Mouse (Mus musculus) ES-E14 (cell line): ENCODE results near the gene Mpv17l2.

Experiments used
- CHD2 ChIP-seq: IDR thresholded peaks from 2 replicates; pipeline ENCODE4 v1.6.1; 2014; ENCODE audit warnings: mild to moderate bottlenecking, low read depth, low read length, inconsistent platforms
- HCFC1 ChIP-seq: IDR thresholded peaks from 2 replicates; pipeline ENCODE4 v1.6.1; 2012; ENCODE audit warnings: low read length, inconsistent platforms, borderline replicate concordance; ENCODE audit not compliant: insufficient read depth
- MAFK ChIP-seq: IDR thresholded peaks from 2 replicates; pipeline ENCODE4 v1.6.1; 2014; ENCODE audit warnings: mild to moderate bottlenecking, low read depth, low read length, inconsistent platforms; ENCODE audit not compliant: insufficient read depth
- ZC3H11A ChIP-seq: IDR thresholded peaks from 2 replicates; pipeline ENCODE4 v1.6.1; 2012; ENCODE audit warnings: low read depth, mild to moderate bottlenecking, inconsistent platforms, low read length, borderline replicate concordance
- ZNF384 ChIP-seq: IDR thresholded peaks from 2 replicates; pipeline ENCODE4 v1.6.1; 2012; ENCODE audit warnings: low read depth, low read length, inconsistent platforms

DNA sequence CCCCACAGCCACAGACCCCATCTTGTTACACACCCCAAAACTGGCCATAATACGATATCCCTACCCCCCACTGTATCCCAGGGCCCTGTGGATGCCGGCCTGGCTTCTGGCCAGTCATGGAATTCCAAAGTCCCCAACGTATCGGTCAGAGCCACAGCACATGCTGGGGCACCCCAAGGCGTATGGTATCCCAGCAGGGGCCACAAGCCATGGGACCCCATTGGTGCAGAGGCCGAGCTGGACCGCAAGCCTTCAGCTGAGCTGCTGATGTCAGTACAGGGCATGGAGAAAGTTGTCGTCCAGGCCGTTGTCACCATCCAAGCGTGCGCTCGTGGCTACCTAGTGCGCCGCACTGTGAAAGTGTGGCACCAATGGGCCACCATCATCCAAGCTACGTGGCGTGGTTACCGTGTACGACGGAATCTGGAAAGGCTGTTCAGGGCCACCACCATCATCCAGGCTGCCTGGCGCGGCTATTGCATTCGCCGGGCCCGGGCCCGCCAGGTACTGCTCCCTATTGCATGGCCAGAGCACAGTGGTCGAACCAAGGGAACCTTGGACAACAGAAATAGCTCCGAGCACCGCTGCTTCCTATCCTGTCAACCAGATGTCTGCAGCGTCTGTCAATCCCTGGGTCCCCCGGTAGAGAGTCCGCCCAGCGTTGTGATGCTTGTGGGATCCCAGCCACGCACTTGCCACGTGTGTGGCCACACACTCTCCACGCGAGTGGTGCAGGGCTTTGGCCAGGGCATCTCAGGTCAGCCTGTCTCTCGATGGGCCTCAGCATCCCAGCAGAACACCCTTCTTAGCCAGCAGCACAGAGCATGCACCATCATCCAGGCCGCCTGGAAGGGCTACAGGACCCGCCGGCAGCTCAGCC lies 44.0 kb downstream of the Mpv17l2 start:
- TF ChIP-seq ZNF384 (no peak), HCFC1 (no peak), ZC3H11A (no peak), MAFK (no peak), CHD2 (no peak)
